Mouse (Mus musculus) urinary bladder, postnatal 36 days (tissue): Measurements from ENCODE around the gene Srgap1.

Experiments
- DNase-seq, 2 experiments: peaks; one replicate each; pipeline ENCODE4 v3.0.0; 2022; ENCODE audit warnings: low spot score in 2 of 2, mixed read lengths in 1 of 2

Srgap1 gene

DNA sequence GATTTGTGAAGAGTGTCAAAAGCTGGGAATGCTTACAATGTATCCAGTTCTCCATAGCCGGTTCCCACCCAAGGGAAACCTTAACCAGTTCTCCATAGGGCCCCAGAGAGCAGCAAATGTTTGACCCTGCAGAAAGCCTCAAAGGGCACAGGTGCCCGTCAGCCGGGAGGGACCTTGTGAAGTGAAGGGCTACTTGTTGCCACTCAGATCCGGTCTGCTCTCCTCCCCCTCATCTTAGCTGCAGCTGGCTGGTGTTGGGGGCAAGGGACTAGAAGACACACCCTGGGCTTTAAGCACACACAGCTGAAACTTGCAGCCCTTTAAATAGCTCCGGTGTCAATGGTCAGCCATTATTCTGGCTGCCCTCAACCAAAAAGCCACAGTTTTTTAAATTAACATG, 30.1 kb downstream of the Srgap1 start:
- DNase-seq, result no peak

DNA sequence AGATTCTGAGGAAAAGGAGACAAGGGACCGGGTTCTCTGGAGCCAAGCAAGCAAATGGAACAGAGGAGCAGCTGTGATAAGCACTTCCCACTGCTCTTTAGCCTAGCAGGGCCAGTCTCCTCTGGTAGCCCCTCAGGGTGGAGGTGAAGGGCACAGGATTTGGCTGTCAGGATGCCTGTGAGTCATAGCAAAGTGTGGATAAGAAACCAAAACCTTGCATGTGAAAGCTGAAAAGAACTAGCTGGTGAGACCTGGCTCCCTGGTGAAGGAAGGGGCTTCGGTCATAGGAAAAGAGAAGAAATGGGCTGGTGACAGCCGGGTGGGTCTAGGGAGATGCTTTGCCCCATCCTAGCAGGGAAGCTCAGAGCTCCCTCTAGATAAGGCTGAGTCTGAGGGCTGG, 30.5 kb downstream of the Srgap1 start:
- no peak for DNase-seq

GRCm38 (mm10) chr10:122012321-122012720, 34.8 kb downstream of the Srgap1 start:
- no peak for DNase-seq

DNA sequence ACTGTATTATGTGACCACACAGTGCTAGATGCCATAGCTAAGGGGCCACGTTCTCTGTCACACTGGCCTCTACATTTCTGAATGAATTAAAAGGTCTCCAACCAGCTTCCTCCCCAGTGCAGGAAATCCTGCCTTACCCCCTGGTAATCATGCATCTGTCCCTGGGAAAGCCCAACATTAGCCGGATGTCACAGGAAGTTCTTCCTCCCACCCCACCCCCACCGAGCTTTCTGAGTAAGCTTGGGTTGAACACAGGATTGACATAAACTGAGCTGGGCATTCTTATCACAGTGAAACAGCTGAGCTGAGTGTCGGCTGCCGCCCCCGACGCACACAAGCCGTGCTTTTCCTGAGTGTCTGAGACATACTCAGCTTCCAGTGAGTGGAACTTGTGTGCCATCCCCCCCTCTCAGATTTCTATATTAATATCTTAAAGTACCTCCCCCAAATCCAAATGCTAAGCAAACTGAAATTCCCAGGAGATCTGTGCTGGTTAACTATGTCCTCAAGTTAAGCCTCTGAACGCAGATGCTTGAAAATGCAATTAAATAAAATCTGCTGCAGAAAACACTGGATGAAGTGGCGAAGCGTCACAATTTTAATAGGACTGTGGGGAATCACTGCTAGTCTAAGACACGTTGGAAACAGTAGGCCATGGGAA, 38.3 kb downstream of the Srgap1 start:
- no peak for DNase-seq

- DNase-seq, result no peak
Observed at GRCm38 (mm10) chr10:122008370-122008730, 38.8 kb downstream of the Srgap1 start.

GRCm38 (mm10) chr10:122006606-122007005, 40.5 kb downstream of the Srgap1 start:
- DNase-seq, result no peak

DNA sequence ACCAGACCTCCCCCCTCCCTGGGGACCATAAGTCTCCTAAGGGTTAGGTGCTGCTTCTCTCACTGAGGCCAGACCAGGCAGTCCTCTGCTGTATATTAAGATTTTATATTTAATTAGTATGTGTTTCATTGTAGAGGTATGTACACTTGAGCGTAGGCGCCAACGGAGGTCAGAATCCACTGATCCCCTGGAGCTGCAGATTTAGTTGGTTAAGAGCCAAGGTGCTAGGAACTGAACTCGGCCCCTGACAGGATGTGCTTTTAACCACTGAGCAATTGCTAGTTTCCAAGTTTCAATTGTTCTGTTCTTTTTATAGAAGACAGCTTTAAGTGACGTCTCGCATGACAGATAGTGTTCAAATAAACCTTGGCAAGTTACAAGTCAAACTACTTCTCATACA, 41.0 kb downstream of the Srgap1 start:
- no peak for DNase-seq

DNA sequence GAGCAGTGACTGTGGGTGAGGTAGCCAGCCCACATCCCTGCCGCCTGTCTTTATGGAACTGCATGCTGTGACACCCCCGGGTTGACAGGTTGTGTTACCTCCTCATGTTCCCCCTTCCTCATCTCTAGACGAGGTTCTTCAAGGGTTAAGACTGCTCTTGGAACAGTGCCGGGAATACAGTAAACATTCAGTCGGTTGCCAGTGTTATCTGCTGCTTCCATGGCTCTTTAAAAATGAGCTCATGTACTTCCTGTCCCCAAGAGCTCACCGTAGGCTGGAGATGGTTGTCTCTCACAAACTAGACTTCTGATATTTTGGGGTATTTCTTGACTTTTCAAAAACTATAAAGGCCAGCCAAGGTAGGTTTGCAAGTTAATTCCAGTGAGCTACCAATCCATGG, 41.6 kb downstream of the Srgap1 start:
- DNase-seq, result no peak

DNA sequence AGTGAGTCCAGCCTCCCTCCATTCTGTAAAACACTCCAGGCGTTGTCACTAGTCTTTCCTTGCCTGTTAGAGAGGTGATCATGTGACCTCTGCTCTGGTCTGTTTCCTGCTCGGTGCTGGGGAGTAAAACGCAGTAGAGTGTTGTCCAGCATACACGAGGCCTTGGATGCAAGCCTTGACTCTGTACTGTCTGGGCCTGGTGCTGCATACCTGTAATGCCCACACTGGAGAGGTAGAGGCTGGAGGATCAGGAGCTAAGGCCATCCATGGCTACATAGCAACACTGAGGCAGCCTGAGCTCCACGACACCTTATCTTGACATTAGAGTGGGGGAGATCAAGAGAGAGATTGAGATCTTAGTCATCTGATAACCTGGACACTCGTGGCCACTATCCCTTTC, 44.2 kb downstream of the Srgap1 start:
- no peak for DNase-seq

GRCm38 (mm10) chr10:121998806-121999205, 48.3 kb downstream of the Srgap1 start:
- DNase-seq, result no peak

DNA sequence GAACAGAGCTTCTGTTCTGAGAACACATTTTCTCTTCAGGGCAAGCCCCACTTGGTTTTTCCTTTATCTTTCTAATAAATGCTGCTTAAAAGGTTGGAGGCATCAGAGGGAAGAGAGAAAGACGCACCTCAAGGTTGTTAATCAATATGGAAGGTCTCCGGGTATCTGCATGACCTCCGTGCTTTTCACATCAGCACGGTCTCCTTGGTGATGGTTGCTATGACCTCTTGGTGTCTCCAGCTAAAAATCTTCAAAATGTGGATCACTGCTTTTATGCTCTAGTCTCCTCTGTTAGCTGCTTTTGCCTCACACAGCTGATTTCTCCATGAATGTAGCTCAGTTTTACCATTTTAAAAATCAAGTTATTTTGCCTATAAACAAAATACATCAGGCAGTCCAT, 50.6 kb downstream of the Srgap1 start:
- no peak for DNase-seq

- no peak for DNase-seq
Observed at GRCm38 (mm10) chr10:121995448-121995847, 51.7 kb downstream of the Srgap1 start.

- DNase-seq, result no peak
Observed at GRCm38 (mm10) chr10:121994660-121995059, 52.5 kb downstream of the Srgap1 start.

GRCm38 (mm10) chr10:121992609-121993008, 54.5 kb downstream of the Srgap1 start:
- DNase-seq, result no peak

- DNase-seq, result no peak
Observed at GRCm38 (mm10) chr10:121986997-121987396, 60.1 kb downstream of the Srgap1 start.

DNA sequence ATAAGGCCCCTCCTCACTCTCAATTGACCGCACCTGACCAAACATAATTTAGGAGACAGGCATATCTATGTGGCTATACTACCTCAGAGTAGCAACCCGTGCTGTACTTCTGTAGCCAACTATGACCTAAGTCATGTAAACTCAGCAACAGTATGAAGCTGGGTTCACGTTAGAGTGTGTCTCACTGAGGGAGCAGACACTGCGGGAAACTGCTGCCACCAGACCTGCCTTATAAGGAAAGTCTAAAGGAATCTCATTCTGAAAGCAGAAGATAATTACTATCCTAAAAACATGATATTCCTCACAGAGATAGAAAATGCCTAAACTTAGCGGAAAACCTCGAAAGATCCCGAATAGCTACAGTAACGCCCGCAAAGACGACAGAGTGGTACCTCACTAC, 62.2 kb downstream of the Srgap1 start:
- DNase-seq, result no peak

DNA sequence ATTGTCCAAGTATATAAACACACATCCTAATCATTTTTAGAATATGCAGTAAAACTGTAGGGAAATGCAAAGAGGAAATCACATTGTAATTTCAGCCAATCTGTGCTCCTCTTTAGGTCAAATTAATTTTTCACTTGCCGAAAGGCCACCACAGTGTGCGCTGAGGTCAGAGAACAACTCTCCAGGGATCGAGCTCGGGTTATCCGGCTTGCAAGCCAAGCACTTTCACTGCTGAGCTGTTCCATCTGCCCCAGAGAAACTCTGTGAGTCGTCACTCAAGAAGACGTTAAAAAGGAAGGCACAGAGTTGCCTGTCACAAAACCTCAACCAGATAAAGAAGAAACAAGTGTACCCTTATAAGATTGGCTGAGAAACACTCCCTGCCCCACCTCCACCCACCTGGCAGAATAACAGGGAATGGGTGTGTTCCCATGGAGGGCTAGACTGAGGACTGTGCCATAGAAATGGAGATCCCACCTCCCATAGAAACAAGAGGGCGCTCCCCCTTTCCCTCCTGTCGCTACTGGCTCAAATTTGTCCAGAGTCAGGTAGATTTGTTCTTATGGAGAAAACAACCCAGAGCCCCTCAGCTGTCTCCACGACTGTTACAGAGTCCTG, 63.0 kb downstream of the Srgap1 start:
- peak in 1 of 2 experiments; percentile 22 for DNase-seq

DNA sequence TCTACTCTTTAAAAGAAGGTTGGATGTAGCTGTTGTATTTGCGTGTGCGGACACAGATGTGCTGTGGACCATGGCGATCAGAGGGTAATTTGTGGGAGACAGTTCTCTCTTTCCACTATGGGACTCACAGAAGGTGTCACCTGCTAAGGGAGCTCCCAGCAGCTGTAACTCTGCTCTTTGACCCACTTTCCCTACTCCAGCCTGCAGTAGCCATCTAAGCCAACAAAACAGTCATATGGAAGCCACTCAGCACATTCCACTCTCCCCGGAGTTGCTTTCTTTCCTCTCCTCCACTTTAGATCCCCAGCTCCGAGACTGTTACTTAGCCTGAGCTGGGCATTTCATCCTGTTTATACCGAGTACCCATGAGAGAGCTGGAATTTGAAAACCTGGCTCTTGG, 71.8 kb downstream of the Srgap1 start:
- no peak for DNase-seq

GRCm38 (mm10) chr10:121974591-121974990, 72.5 kb downstream of the Srgap1 start:
- no peak for DNase-seq

- no peak for DNase-seq
Observed at GRCm38 (mm10) chr10:121973281-121973680, 73.8 kb downstream of the Srgap1 start.

DNA sequence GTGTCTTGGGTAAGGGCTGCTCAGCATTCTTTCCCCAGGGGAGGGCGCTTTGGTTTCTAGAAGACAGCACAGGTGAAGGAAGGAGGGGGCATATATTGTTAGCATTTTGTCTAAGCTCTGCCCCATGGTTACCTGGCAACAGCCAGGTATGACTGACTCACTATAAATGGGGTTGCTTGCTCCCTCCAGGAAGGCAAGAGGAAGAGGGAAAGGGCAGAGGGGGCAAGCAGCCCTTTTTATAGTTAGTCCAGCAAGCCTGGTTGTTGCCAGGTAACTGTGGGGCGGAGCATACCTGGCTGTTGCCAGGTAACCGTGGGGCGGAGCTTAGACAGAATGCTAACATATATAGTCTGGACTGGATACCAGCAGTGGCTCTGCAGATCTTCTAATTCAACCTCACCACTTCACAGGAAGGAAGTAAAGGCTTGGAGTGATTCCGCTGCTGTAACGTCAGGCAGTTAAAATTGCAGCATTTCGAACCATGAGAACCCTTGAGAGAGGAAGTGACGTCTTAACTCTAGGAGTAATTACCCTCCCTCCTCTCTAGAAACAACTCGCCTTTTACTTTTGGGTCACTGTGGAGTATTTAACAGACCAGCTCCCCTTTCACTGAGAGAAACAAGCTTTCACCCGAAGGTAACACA, 74.7 kb downstream of the Srgap1 start:
- DNase-seq, result no peak

DNA sequence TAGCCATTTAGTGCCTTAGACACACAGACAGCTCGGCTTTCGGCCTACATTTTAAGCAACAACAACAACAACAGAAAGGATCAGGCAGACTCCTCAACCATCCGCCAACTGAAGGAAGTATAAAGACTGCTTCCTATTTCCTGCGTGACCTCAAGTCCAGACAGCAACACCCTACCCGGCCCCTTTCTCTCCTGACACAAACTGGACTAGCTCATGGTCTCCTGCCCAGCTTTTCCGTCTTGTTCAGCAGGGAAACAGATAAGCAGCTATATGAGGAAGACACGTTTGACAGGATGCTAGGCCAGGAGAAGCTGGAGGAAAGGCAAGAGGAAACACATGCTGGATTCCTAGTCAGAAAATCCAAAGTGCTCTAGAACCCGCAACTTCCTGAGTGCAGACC, 75.5 kb downstream of the Srgap1 start:
- DNase-seq, result no peak

DNA sequence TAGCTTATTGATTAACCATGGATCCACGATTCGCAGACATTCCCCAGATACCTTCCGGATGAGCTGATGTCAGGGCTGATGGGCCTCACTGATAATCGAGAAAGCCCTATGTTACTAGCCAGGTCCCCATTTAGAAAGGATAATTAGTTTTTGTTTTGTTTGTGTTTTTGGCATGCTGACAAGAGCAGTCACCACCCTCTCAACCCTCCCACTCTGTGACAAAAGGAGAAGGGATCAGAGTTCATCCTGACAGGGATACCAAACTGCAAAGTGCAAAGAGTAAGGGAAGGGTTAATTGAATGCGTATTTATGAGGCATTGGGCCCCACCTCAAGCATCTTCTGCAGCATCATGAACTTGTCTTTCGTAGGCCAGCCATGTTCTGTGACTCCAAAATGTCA, 76.2 kb downstream of the Srgap1 start:
- DNase-seq, result no peak
